Mouse (Mus musculus) CD4-positive helper T cell, adult 2 months (primary cell): ENCODE data around the gene Hoxb4.

ENCODE experiments used
- DNase-seq: peaks from one replicate; pipeline ENCODE4 v3.0.0-alpha.2; 2012; ENCODE audit warnings: low read depth, missing footprints, low spot score

Gene Hoxb4

DNA sequence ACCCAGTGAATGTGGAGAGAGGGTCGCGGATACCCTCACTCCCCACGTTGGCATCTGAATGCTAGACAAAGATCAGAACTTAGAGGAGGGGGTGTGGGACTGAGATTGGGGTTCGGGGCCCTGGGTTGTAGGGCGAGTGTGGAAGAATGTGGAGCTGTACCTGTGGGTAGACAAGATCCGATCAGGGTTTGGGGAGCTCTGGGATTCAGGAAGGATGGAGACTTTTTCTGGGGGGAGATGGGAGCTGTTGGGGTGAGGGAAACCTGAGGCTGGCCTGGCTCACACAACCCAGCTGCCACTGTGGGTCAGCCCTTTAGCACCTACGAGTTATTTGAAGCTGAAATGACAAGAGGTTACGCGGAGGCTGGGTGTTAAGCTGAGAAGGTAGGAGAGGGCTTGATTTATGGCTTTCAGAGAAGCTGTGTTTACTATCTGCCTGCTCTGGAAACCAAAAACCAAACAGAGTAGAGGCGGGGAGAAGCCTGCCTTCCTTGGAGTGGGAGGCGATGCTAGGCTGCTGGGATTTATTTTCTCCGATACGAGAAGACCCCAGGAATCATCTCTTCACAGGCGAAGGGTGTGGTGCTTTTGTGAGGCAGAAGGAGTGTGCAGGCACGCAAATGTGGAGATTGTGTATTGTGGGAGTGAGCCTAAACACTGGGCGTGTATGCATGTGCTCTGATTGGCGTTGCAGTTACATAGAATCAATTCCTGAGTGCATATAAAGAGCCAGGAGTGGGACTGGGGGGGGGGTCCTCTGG is 15.4 kb downstream of the Hoxb4 start:
- DNase-seq = no peak

DNA sequence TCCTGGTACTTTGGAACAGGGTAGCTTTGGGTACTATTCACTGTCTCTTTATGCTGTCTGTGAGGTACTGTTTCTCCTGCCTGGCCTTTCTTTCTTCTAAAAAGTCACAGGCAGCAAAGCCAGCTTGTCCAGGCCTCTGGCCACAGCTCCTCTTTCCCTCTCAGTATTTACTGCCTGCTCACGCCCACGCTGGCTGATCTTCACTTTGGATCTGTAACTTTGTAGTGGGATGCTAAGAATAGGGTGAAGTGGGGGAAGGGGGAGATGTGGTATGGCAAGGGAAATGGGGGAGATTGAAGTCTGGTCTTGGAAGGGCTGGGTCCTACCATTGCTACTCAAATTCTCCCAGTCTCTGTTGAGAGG is 15.9 kb downstream of the Hoxb4 start:
- no peak for DNase-seq

DNA sequence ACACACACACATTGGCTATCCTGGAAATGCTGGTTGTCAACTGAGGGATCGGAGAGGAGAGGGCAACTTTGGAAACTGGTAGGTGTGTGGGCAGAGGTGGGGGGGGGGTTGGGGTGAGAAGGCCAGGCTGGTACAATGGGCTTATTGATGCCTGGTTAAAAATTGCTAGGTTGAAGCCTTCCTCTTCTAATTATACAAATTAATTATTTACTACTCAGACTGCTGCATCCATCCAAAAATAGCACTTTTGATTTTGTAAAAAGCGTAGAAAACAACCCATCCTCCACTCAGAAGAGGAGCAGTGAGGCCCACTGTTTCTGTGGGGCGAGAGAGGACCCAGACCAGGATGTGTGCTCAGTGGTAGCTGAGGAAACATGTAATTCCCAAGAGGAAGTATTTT is 16.9 kb downstream of the Hoxb4 start:
- DNase-seq = no peak

DNA sequence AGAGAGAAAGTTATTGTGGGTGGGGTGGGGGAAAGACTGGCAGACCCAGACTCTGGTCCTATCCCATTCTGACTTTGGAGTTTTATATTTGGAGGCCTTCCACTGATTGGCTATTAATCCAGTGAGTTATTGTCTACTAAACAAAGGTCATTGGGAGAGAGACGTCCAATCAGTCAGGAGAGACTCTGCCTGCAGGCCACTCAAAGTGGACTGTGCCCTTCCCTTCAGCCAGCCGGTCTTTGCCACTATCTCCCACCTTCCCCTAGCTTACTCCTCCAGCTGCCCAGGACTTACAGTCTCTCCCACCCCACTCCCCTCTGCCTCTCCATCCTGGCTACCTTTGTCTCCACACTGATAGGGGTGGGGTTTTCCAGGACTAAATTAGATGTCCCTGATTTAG is 18.5 kb downstream of the Hoxb4 start:
- DNase-seq = no peak

DNA sequence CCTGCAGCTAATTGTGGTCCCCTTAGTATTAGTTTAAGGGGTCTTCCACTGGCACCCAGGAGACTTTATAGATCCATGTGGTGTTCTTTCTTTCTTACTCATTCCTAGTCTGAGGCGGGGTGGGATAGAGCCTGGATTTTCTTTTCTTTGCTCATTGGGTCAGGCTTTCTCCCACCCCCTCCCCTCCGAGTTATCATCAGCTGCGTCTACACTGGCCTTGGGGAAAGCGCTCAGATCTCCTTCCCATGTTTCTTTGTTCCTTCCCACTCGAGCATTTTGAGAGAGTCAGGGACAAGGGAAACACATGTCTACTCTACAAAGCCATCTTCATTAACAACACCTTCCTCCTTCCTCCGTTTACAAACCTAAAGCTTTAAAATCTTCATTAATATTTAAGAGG is 19.0 kb downstream of the Hoxb4 start:
- DNase-seq = no peak

DNA sequence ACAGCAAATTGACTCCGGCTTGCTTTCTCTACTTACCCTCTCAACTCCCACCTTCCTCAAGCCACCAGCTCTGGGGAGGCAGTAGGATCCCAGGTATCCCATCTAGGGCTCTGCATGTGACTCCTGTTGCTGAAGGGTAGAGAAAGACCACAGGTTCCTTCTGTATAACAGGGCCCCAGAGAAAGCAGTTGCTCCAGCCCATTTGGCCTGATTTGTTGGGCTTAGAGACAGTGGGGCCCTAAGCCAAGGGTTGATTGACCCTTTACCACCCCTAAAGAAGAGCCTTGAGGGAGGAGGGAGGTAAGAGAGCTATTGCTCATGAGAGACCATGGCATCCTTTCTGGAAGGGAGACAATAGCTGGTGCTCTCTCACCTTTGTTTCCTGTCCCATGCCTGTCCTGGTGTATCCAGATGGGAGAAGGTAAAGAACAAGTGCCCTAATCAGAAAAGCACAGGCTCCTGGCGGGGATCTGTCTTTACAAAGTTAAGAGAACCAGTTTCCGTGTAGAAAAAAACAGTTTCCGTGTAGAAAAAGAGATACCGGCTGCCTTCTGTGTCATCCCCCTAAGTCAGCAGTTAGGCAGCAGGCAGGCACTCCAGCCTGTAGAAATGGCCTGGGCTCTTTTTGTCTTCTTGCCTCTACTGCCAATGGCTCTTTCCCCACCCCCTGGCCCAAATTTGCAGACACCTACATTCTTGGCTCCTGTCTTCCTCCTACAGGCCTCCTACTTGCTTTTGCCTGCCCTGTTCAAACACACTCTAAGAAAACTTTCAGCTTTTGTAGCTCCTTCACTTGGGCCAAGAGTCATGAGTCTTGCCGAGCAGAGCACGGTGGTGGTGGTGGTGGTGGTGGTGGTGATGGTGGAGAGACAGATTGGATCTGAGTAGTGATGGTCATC is 21.1 kb downstream of the Hoxb4 start:
- no peak for DNase-seq

DNA sequence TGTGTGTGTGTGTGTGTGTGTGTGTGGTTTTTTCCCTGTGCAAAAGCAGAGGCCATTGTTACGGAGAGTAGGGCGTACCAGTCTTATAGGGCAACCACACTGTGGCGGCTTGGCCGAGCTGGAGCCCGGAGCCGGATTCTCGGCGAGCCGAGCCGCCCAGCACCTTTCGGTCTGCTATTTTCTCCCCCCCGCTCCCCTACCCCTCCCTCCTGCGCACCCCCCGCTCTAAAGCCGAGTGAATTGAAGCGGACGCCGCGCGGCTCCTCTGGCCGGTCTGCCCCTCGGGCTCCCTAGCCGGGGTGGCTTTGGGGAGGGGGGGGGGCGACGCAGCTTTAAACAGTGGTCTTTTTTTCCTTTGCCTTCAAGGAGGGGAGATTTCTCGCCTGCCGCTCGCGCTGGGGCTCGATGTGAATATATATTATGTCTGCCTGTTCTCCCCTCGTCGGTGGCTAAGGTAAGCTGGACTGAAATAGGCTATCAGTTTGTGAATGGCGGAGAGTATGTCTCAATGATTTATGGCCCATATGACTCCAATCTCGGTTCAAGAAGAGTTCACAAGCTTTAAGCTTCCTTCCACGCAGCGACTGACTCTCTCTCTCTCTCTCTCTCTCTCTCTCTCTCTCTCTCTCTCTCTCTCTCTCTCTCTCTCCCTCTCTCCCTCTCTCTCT is 22.8 kb downstream of the Hoxb4 start:
- no peak for DNase-seq

DNA sequence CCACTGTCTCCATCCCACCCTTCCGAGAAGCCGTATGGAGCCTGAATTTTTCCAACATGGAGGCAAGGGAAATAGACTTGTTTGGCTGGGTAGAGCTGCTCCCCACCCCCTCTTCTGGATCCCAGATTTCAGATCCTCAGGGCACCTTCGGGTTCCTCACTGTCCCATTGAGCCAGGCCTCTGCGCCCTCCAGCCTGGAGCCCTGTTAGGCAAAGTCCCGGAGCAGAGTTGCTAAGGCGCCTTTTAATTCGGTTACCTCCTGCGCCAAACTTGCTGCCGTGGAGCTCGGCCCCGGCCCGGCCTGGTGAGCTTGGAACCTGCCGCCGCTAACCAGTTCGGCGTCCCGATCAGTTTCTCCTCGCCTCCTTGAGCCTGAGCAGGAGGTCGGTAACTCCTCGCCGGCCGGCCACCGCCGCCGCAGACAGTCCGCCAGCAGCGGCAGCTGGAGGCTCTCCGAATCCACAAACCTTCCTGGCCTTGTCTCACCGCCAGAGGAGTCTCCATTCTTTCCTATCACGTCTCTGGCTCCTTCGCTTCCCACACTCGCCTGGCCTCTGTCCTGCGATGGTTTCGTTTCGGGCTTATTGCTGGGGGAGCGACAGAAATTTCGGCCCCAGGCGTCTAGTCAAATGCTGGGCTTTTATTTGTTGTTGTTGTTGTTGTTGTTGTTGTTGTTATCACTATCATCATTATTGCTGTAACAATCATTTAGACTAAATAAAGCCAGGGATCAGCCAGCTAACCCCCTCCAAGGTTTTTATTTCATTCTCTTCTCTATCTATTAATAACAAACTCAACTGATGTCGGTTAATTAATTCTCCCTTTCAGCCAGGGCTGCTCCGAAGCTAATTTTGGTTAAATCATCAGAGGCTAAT is 23.9 kb downstream of the Hoxb4 start:
- no peak for DNase-seq

DNA sequence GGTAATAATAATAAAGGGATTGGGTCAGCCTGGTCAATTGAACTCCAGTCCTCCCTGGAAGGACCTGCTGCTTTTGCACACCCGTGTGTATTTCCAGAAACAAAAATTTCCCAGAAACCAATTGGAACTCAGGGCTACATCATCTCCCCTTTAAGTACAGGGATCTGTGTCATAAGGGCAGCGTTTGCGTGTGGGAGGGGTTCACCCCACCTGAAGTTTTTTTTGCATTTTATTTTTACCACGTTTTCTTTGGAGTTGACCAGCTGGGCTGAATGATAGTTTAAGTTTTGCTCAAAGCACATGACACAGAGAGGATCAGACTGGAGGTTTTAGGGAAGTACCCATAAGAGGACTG is 24.5 kb downstream of the Hoxb4 start:
- DNase-seq = no peak

DNA sequence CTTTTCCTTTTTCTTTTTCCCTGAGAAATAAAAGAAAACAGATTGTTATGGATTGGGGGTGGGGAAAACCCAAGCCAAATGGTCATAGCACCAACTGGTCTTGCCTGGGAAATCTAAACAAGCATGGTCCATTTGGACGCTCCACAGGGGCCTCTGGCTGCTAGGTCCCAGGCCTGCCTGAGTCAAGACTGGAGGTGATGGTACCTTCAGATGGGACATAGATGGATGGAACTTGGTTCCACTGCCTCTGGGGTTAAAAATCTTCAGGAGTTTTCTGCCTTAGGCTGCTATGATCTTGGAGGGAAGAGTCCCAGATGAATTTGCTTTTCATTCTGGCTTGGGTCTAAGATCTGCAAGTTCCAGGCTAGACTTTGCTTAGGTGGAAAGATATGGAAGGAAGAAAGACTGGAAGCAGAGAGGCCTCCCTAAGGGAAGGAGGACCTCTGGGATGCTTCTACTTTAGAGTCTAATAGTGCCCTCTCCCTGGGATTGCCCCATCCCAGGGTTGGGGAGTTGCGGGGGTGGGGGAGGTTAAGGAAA is 25.2 kb downstream of the Hoxb4 start:
- no peak for DNase-seq

DNA sequence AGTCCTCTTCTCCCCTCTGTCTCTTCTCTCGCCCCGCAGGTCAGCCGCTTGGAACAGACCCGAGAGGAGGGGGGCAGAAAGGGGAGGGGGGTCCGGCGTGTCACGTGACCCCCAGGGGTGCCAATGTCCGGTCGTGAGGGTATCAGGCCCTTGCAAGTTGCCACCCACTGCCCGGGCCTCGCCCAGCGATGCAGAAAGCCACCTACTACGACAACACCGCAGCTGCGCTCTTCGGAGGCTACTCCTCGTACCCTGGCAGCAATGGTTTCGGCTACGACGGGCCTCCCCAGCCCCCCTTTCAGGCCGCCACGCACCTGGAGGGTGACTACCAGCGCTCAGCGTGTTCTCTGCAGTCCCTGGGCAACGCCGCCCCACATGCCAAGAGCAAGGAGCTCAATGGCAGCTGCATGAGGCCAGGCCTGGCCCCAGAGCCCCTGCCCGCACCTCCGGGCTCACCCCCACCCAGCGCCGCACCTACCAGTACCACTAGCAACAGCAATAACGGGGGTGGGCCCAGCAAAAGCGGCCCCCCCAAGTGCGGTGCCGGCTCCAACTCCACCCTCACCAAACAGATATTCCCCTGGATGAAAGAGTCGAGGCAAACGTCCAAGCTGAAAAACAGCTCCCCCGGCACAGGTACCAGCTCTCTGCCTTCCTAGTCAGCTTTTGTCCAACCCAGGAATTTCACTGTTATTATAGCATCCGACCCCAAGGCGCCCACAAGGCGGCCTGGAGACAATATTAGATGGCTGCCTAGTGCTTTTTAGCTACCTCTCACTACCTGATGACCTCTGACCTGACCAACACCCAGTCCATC is 26.2 kb downstream of the Hoxb4 start:
- DNase-seq = no peak

DNA sequence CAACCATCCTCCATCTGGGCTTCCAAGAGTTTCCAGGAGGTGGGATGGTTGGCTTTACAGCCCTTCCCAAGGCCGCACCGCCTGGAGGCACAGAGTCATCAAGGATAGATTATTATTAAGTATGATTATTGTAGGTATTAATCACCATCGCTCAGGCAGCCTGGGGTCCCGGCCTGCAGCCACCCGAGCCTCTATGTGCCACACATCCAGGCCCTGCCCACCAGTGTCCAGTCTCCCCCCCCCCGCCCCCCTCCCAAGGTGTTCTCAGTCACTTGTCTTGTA is 26.8 kb downstream of the Hoxb4 start:
- no peak for DNase-seq

DNA sequence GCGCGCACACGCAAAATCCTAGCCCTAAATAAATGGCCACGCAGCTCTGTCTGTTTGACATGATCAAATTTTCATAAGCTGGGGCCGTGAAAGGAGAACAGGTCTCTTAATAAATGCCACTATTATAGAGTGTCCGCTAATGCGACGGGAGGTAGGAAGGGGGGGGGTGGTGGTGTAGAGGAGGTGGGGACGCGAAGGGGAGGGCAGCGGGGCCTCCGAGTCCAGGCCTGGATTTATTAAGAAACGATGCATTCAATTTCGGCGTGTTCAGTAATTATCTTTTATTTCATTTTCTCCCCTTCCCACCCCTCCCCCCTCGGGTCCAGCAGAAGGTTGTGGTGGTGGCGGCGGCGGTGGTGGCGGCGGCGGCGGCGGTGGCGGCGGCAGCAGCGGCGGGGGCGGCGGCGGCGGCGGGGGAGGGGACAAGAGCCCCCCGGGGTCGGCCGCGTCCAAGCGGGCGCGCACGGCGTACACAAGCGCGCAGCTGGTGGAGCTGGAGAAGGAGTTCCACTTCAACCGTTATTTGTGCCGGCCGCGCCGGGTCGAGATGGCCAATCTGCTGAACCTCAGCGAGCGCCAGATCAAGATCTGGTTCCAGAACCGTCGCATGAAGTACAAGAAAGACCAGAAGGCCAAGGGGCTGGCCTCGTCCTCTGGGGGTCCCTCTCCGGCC is 27.3 kb downstream of the Hoxb4 start:
- no peak for DNase-seq

DNA sequence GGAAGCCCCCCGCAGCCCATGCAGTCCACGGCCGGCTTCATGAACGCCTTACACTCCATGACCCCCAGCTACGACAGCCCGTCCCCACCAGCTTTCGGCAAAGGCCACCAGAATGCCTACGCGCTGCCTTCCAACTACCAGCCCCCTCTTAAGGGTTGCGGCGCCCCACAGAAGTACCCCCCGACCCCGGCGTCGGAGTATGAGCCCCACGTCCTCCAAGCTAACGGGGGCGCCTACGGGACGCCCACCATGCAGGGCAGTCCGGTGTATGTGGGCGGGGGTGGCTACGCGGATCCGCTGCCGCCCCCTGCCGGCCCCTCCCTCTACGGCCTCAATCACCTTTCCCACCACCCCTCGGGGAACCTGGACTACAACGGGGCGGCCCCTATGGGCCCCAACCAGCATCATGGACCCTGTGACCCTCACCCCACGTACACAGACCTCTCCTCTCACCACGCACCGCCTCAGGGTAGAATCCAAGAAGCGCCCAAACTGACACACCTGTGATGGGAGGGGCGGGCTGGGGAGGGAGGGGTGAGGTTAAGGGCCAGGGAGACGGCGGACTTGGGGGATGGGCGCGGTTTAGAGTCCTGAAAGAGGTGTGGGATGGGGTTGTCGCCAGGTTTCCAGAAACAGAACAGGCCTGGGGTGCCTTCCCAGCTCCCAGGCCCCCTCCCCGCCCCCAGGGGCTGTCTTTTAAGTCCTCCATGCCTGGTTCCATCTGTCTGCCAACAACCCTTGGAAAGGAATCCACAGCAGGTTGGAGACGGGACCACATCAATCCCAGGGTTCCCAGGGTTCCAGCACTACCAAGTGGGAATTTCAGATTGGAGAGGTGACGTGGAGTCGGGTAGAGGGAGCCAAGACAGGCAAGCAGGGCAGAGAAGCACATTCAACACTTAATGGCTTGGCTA is 28.1 kb downstream of the Hoxb4 start:
- DNase-seq = no peak

DNA sequence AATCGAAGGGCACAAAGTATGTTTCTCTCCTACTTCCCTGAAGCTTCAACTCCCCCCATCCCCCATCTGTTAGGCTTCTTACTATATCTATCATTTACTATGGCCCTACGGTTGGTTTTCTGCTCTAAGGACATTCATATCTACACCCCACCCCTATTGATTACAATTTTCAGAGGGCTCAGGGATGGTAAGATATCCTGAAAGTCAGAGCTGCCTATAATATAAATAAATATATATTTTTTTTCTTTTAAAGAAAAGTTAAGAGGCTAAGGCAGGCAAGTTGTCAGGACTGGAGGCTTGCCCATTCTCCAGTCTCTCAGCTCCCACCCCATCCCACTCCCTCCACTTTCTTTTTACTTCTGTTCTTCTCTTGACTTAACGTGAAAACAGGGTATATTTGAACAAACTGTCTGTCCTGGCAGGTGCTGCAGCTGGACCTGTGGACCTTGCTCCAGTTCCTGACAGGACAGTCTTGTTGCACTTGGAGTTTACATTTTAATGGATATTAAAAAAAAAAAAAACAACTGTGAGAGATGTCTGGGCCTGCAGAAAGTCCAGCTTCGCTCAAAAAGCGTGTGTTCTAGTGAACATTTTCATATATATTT is 29.0 kb downstream of the Hoxb4 start:
- no peak for DNase-seq

DNA sequence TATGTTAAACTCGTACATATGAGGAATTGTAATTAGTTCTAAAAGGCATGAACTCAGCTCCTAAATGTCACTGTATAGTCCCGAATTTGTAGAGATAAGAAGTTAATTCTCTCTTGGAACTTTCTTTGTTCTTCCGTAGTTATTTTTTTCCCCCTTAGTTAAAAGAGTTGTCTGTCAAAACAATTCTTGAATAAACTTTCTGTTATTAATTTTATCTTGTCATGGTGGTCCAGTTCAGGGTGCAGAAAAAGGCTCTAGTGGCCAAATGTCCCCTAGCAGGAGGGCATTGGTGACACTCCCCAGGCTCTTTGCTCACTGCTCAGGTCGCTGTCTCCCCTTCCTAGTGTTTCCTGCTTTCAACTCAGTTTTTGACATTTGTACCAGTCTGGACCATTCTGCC is 29.6 kb downstream of the Hoxb4 start:
- DNase-seq = no peak

DNA sequence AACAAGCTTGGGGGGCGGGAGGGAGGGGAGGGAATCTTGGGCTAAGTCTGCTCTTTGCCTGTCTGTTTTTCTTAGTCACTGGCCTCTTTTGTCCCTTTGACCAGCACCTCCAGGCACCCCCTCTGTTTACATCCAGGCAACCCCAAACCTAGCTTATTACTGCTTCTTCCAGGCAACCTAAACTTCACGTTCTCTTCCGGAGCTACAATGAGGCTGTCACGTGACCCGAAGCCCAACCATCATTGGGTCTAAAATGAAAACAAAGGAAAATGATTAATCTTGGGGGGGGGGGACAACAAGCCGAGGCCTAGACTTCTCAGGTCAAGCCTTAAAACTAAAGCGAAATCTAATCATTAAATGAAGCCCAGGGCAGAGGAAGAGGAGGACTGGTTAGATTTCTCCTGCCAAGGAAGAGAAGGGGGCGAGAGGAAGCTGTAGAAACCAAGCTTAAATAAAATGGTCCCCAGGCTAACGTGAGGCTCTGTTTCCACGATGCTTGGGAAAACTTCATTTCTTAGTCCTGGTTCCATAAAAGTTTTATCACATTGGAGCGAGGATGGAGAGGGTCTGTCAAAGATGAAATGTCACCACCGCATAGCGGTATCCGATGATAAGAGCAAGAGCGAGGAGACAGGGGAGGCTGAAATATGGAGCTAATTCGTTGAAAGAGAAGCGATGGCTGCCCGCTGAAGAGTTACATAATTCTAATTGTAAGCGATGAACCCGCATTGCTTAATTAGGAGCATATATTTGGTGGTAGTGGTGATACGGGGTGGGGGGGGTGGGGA is 30.3 kb downstream of the Hoxb4 start:
- DNase-seq = no peak

DNA sequence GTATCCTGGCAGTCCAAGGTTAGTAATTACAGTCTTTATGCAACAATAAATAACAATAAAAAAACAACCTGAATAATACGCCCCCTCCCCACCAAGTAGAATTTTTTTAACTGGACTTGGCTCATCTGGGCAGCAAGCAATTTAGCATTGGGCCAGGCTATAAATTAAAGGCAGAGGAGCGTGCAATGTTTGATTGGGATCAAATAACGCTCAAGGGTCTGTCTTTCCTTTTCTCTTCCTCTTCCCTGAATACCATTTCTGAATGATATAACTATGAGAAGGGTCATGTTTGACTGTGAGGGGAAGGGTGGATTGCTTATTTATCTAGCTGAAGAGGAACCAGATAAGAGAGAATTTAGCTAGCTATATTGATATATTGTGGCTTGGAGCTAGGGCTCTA is 30.9 kb downstream of the Hoxb4 start:
- no peak for DNase-seq
